Mouse (Mus musculus): ENCODE results near the gene Srd5a1. TPM values are rescaled to one million over a fixed set of nuclear protein-coding genes. Genes with fewer than 3 reads are reported as not detected.

Srd5a1 gene
- total and polyA plus RNA-seq, 3 experiments = 7.7 to 10.5 TPM; not detected in 1

DNA sequence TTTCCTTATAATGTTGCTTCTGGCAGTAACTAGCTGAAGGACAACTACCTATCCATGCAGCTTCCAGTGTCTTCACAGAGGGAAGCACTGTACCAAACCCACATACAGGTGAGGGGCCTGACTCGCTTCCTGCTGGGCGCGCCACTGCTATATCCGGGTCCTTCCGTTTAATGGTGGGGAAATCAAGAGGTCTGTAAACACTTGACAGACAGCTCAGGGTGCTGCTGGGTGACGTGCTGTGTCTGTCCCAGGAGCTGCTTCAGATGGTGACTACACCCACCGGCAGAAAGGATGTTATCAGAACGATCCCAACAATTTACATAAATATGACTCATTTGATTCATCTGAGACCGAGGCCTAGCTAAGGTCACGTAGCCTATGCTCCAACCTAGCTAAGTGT, 12.4 kb downstream of the Srd5a1 start:
- no peaks in the 10 kb centered on the region for H3K4me1 ChIP-seq (ENCODE audit: control insufficient read depth in 1 of 2, insufficient read depth in 2 of 2, low read length in 2 of 2)
- H3K4me3 ChIP-seq (ENCODE audit: control insufficient read depth in 1 of 2, insufficient read depth in 1 of 2, low read depth in 2 of 2, low read length in 2 of 2) = no peak overlapping the region
- no peak overlapping the region for H3K27ac ChIP-seq (ENCODE audit: control insufficient read depth, low read depth, low read length)
- H3K27me3 ChIP-seq (ENCODE audit: control insufficient read depth in 1 of 2, insufficient read depth in 2 of 2, low read length in 2 of 2) = no peaks in the 10 kb centered on the region
- H3K9me3 ChIP-seq (replicated peaks; ENCODE audit: insufficient read depth, low read length) = no peaks in the 10 kb centered on the region
- no peaks in the 10 kb centered on the region for H3K36me3 ChIP-seq (ENCODE audit: control insufficient read depth in 1 of 2, insufficient read depth in 2 of 2, low read length in 2 of 2)
- DNase-seq (ENCODE audit: low read depth, low spot score) = no peak
- H3K79me2 ChIP-seq (ENCODE audit: control insufficient read depth, insufficient read depth, low read length, poor library complexity) = no peaks in the 10 kb centered on the region
- H3K9ac ChIP-seq (ENCODE audit: control insufficient read depth, low read depth, low read length, poor library complexity, severe bottlenecking) = no peak overlapping the region
- TF ChIP-seq MEF2A (IDR thresholded peaks at IDR 0.05; ENCODE audit: extremely low read depth, insufficient replicate concordance, low read depth, low read length, poor library complexity, severe bottlenecking) (no peak), NELFE (IDR thresholded peaks at IDR 0.05; ENCODE audit: low read depth, low read length) (no peak), CHD2 (IDR thresholded peaks at IDR 0.05; ENCODE audit: low read length) (no peak), NRF1 (IDR thresholded peaks at IDR 0.05; ENCODE audit: insufficient read depth, low read depth, low read length, poor library complexity, severe bottlenecking) (no peak), GABPA (IDR thresholded peaks at IDR 0.05; ENCODE audit: low read depth, low read length) (no peak), ZKSCAN1 (IDR thresholded peaks at IDR 0.05; ENCODE audit: low read depth, low read length) (no peak), ZNF384 (IDR thresholded peaks at IDR 0.05; ENCODE audit: low read depth, low read length) (no peak), E2F4 (IDR thresholded peaks at IDR 0.05; ENCODE audit: borderline replicate concordance, low read depth, low read length) (no peak), MXI1 (IDR thresholded peaks at IDR 0.05; ENCODE audit: low read depth, low read length) (no peak)

DNA sequence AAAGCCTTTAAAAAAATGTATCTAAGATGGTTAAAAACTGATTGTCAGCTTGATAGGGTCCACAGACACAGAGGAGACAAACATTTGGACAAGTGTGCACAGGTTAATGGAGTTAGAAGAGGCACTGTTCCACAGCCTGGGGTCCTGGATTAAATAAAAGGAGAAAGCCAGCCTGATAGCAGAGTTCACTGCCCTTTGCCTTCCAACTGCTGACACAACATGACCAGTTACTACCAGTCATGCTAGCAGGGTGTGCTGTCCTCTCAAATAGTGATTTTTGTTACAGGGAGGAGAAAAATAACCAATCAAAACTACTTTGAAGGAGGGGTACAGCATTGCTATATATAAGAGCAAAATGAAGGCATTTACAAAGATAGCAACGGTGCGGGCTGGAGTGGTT, 14.7 kb downstream of the Srd5a1 start:
- no peaks in the 10 kb centered on the region for H3K36me3 ChIP-seq (ENCODE audit: control insufficient read depth in 1 of 2, insufficient read depth in 2 of 2, low read length in 2 of 2)
- H3K4me1 ChIP-seq (ENCODE audit: control insufficient read depth in 1 of 2, insufficient read depth in 2 of 2, low read length in 2 of 2) = no peaks in the 10 kb centered on the region
- H3K4me3 ChIP-seq (ENCODE audit: control insufficient read depth in 1 of 2, insufficient read depth in 1 of 2, low read depth in 2 of 2, low read length in 2 of 2) = no peak overlapping the region
- H3K27ac ChIP-seq (ENCODE audit: control insufficient read depth, low read depth, low read length) = no peak overlapping the region
- DNase-seq (ENCODE audit: low read depth, low spot score) = no peak
- H3K79me2 ChIP-seq (ENCODE audit: control insufficient read depth, insufficient read depth, low read length, poor library complexity) = no peaks in the 10 kb centered on the region
- TF ChIP-seq CHD2 (IDR thresholded peaks at IDR 0.05; ENCODE audit: low read length) = no peak
- TF ChIP-seq ZC3H11A (IDR thresholded peaks at IDR 0.05; ENCODE audit: low read depth, low read length) = no peak
- TF ChIP-seq GATA1 (IDR thresholded peaks at IDR 0.05; ENCODE audit: low read depth, low read length) = no peak
- TF ChIP-seq HCFC1 (IDR thresholded peaks at IDR 0.05; ENCODE audit: low read depth, low read length) = no peak
- TF ChIP-seq ELF1 (IDR thresholded peaks at IDR 0.05; ENCODE audit: low read depth, low read length) = no peak
- H3K27me3 ChIP-seq (ENCODE audit: control insufficient read depth in 1 of 2, insufficient read depth in 2 of 2, low read length in 2 of 2) = no peaks in the 10 kb centered on the region
- H3K9me3 ChIP-seq (replicated peaks; ENCODE audit: insufficient read depth, low read length) = no peaks in the 10 kb centered on the region
- no peak overlapping the region for H3K9ac ChIP-seq (ENCODE audit: control insufficient read depth, low read depth, low read length, poor library complexity, severe bottlenecking)

DNA sequence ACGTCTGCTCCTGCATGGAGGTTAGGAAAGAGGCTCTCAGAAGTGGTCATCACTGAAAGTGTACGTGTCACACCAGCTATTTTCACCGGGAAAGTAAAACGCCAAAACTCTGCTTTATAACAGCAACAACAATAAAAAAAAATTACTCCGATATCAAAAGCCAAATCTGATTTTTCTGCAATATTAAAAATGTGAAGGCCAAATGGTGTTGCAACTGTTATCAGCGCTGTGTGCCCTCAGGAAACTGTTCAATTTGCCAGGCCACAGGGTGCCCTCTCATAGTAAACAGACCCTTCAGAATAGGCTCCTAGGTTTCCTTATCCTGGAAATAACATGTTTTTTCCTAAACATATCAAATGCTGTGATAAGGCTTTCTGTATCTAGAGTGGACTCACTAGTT, 15.3 kb downstream of the Srd5a1 start:
- no peaks in the 10 kb centered on the region for H3K36me3 ChIP-seq (ENCODE audit: control insufficient read depth in 1 of 2, insufficient read depth in 2 of 2, low read length in 2 of 2)
- H3K9ac ChIP-seq (ENCODE audit: control insufficient read depth, low read depth, low read length, poor library complexity, severe bottlenecking) = no peak overlapping the region
- H3K9me3 ChIP-seq (replicated peaks; ENCODE audit: insufficient read depth, low read length) = no peaks in the 10 kb centered on the region
- no peaks in the 10 kb centered on the region for H3K4me1 ChIP-seq (ENCODE audit: control insufficient read depth in 1 of 2, insufficient read depth in 2 of 2, low read length in 2 of 2)
- H3K79me2 ChIP-seq (ENCODE audit: control insufficient read depth, insufficient read depth, low read length, poor library complexity) = no peaks in the 10 kb centered on the region
- H3K27ac ChIP-seq (ENCODE audit: control insufficient read depth, low read depth, low read length) = no peak overlapping the region
- TF ChIP-seq TAL1 (IDR thresholded peaks at IDR 0.05; ENCODE audit: low read length) (no peak), USF2 (IDR thresholded peaks at IDR 0.05; ENCODE audit: borderline replicate concordance in 1 of 2, insufficient read depth in 1 of 2, low read depth in 1 of 2, low read length in 2 of 2) (no peak), TBP (IDR thresholded peaks at IDR 0.05; ENCODE audit: low read depth, low read length) (no peak), GATA1 (IDR thresholded peaks at IDR 0.05; ENCODE audit: low read depth, low read length) (no peak), USF1 (IDR thresholded peaks at IDR 0.05; ENCODE audit: low read depth, low read length) (no peak), TCF12 (IDR thresholded peaks at IDR 0.05; ENCODE audit: low read depth, low read length) (no peak), HCFC1 (IDR thresholded peaks at IDR 0.05; ENCODE audit: low read depth, low read length) (no peak)
- no peaks in the 10 kb centered on the region for H3K27me3 ChIP-seq (ENCODE audit: control insufficient read depth in 1 of 2, insufficient read depth in 2 of 2, low read length in 2 of 2)
- no peak overlapping the region for H3K4me3 ChIP-seq (ENCODE audit: control insufficient read depth in 1 of 2, insufficient read depth in 1 of 2, low read depth in 2 of 2, low read length in 2 of 2)
- DNase-seq (ENCODE audit: low read depth, low spot score) = no peak
